Comparison of ENCODE assay signal across 12 mouse cellular contexts in genomic region chr5:134545242-134545629, GRCm38 (mm10). TPM values are rescaled to one million over a fixed set of nuclear protein-coding genes. Genes with fewer than 3 reads are reported as not detected.
DNase-seq lines count a peak whose midpoint lies in the region; ATAC-seq and TF ChIP-seq lines count a peak whose summit lies in the region.
"Had no signal": no experiment of that assay in that cellular context is flagged by ENCODE, and none has a peak within 500 bp of the region (broad histone marks: within the 10 kb centered on the region; RNA-seq: fewer than 3 reads in every experiment).

No protein-coding gene starts in this region.

- 43% methylated on average over 3 of the region's 3 CpGs for WGBS in heart, embryonic 10.5 days
- WGBS in lung, adult 2 months = 54% methylated on average over 3 of the region's 3 CpGs
- 53% methylated on average over 3 of the region's 3 CpGs for WGBS in forebrain, embryonic 11.5 days

- no peak overlapping the region for H3K27ac ChIP-seq in heart, embryonic 10.5 days
- H3K27ac ChIP-seq in forebrain, embryonic 11.5 days (ENCODE audit: low read depth, low read length) = no peak overlapping the region

- no peak for ATAC-seq in forebrain, embryonic 11.5 days (replicated peaks; ENCODE audit: low FRiP score)

- H3K4me1 ChIP-seq in heart, embryonic 10.5 days = peaks cover 28% of the 10 kb centered on the region
- H3K4me1 ChIP-seq in lung, adult 2 months (ENCODE audit: control insufficient read depth, insufficient read depth, low read length) = peaks cover 19% of the 10 kb centered on the region
- H3K4me1 ChIP-seq in forebrain, embryonic 11.5 days (replicated peaks; ENCODE audit: control insufficient read depth, insufficient read depth, low read length) = peaks cover 2% of the 10 kb centered on the region; the same call in 1 of the 2 replicates

- H3K27me3 ChIP-seq in heart, embryonic 10.5 days (ENCODE audit: insufficient read depth, poor library complexity, severe bottlenecking) = no peaks in the 10 kb centered on the region
- H3K27me3 ChIP-seq in forebrain, embryonic 11.5 days (ENCODE audit: control insufficient read depth, insufficient read depth, low read length) = no peaks in the 10 kb centered on the region

- H3K9ac ChIP-seq in forebrain, embryonic 11.5 days (ENCODE audit: low read length) = no peak overlapping the region

- TF ChIP-seq POLR2A in lung, adult 2 months (IDR thresholded peaks at IDR 0.05; ENCODE audit: borderline replicate concordance, extremely low read depth, low read depth, low read length) = no peak

- peak; percentile 37 for DNase-seq in heart, postnatal 4 days
- DNase-seq in heart, embryonic 10.5 days (ENCODE audit: low spot score) = no peak
- DNase-seq in lung, postnatal 36 days = peak; percentile 49
- no peak for DNase-seq in lung, adult 2 months
- DNase-seq in T-cell, adult 2 months (ENCODE audit: low spot score) = peak; percentile 9
- peak; percentile 45 for DNase-seq in retina, postnatal 1 day
- DNase-seq in right cerebral cortex, adult 18-20 months = no peak
- DNase-seq in forebrain, embryonic 11.5 days (ENCODE audit: low spot score) = no peak
- DNase-seq: gastrocnemius, postnatal 14 days; kidney, adult 9 months had no signal

- no peaks in the 10 kb centered on the region for H3K9me3 ChIP-seq in heart, embryonic 10.5 days
- no peaks in the 10 kb centered on the region for H3K9me3 ChIP-seq in forebrain, embryonic 11.5 days (ENCODE audit: control insufficient read depth, low read length)

- TF ChIP-seq CTCF in lung, adult 2 months (IDR thresholded peaks at IDR 0.05; ENCODE audit: insufficient read depth, low read length) = no peak

- no peak overlapping the region for H3K4me3 ChIP-seq in heart, embryonic 10.5 days
- H3K4me3 ChIP-seq in lung, adult 2 months (replicated peaks; ENCODE audit: extremely low read depth, low read depth, low read length) = no peak overlapping the region
- no peak overlapping the region for H3K4me3 ChIP-seq in forebrain, embryonic 11.5 days (ENCODE audit: low read depth, low read length)

- no peak overlapping the region for H3K4me2 ChIP-seq in forebrain, embryonic 11.5 days (ENCODE audit: low read depth, low read length, severe bottlenecking)

- peaks cover 5% of the 10 kb centered on the region; the same call in 1 of the 2 replicates for H3K36me3 ChIP-seq in heart, embryonic 10.5 days
- no peaks in the 10 kb centered on the region for H3K36me3 ChIP-seq in forebrain, embryonic 11.5 days (ENCODE audit: control insufficient read depth, insufficient read depth, low read length)

RNA-seq across cellular contexts. Expression of gene Clip2, which starts 7.0 kb away (rescaled TPM):
- total RNA-seq in heart, postnatal 4 days (2021) = 10 to 100 TPM; 13.0 to 14.2 TPM
- polyA plus RNA-seq in heart, embryonic 10.5 days (2016; fragmentation: Nextera tagmentation; extraction: Ambion mirVana) = 2.1 TPM in 2 replicates
- polyA plus RNA-seq in lung, adult 2 months (2012; rRNA removed) = 21.9 and 23.0 TPM in 2 replicates
- 6.1 and 6.8 TPM in 2 replicates for polyA plus RNA-seq in forebrain, embryonic 11.5 days (2014; fragmentation: Nextera tagmentation; extraction: Ambion mirVana)

RNA-seq across cellular contexts. Expression of gene Syna, which starts 14.7 kb away (rescaled TPM):
- not detected for total RNA-seq in heart, postnatal 4 days (2021)
- not detected in 2 replicates for polyA plus RNA-seq in heart, embryonic 10.5 days (2016; fragmentation: Nextera tagmentation; extraction: Ambion mirVana)
- 0.14 and 0.24 TPM in 2 replicates for polyA plus RNA-seq in lung, adult 2 months (2012; rRNA removed)
- not detected in 2 replicates for polyA plus RNA-seq in forebrain, embryonic 11.5 days (2014; fragmentation: Nextera tagmentation; extraction: Ambion mirVana)
- polyA plus RNA-seq: heart, embryonic 16.5 days; liver, embryonic 16.5 days had no signal

RNA-seq across cellular contexts. Expression of gene Rfc2, which starts 35.9 kb away (rescaled TPM):
- 10 to 100 TPM; 75.2 to 78.2 TPM for total RNA-seq in heart, postnatal 4 days (2021)
- 271 and 300 TPM in 2 replicates for polyA plus RNA-seq in heart, embryonic 10.5 days (2016; fragmentation: Nextera tagmentation; extraction: Ambion mirVana)
- polyA plus RNA-seq in lung, adult 2 months (2012; rRNA removed) = 40.8 and 58.3 TPM in 2 replicates
- polyA plus RNA-seq in forebrain, embryonic 11.5 days (2014; fragmentation: Nextera tagmentation; extraction: Ambion mirVana) = 375 and 391 TPM in 2 replicates

Comparison
In these comparisons a context has a peak if more than half of its experiments do, and no peak if none do; other contexts are left out.
1. DNase-seq: peak in heart, postnatal 4 days (single experiment), lung, postnatal 36 days (single experiment), T-cell, adult 2 months (single experiment) and retina, postnatal 1 day (single experiment); none in heart, embryonic 10.5 days (single experiment), lung, adult 2 months (single experiment), right cerebral cortex, adult 18-20 months (single experiment) and forebrain, embryonic 11.5 days (single experiment).